Mouse (Mus musculus): ENCODE measurements at regions not wholly inside any gene's neighbourhood (a gene's known extent, or its start where the extent isn't known, plus 50 kb on each side); places are given as distances from the start of the nearest gene placed in this dataset.

- Histone ChIP-seq H3K4me1 (ENCODE audit: control insufficient read depth, insufficient read depth, low read length) (no peaks in the 10 kb centered on the region), H3K4me3 (ENCODE audit: insufficient read depth, low read depth, low read length) (no peak overlapping the region), H3K27ac (ENCODE audit: insufficient read depth, low read depth, low read length) (no peak overlapping the region)
- TF ChIP-seq POLR2A (IDR thresholded peaks at IDR 0.05; ENCODE audit: insufficient read depth, low read depth, low read length) (no peak), CTCF (IDR thresholded peaks at IDR 0.05; ENCODE audit: insufficient read depth, low read depth, low read length) (no peak)
- WGBS = 19% methylated on average over 14 of the region's 14 CpGs
Observed at GRCm38 (mm10) chr6:94401061-94401591, 99.0 kb upstream of the Slc25a26 start.

- TF ChIP-seq CTCF (IDR thresholded peaks at IDR 0.05; ENCODE audit: insufficient read depth, low read depth, low read length) = peak; percentile 69
- TF ChIP-seq POLR2A (IDR thresholded peaks at IDR 0.05; ENCODE audit: insufficient read depth, low read depth, low read length) = no peak
- Histone ChIP-seq H3K4me3 (ENCODE audit: insufficient read depth, low read depth, low read length) (peak overlapping the region; percentile 32), H3K4me1 (ENCODE audit: control insufficient read depth, insufficient read depth, low read length) (no peaks in the 10 kb centered on the region), H3K27ac (ENCODE audit: insufficient read depth, low read depth, low read length) (no peak overlapping the region)
- WGBS = 9% methylated on average over 13 of the region's 13 CpGs
Observed at GRCm38 (mm10) chr6:94400471-94401051, 99.6 kb upstream of the Slc25a26 start.

GRCm38 (mm10) chr6:94391134-94391533 is 107.4 kb upstream of the Magi1 start:
- Histone ChIP-seq H3K27ac (ENCODE audit: insufficient read depth, low read depth, low read length) (no peak overlapping the region), H3K4me3 (ENCODE audit: insufficient read depth, low read depth, low read length) (no peak overlapping the region), H3K4me1 (ENCODE audit: control insufficient read depth, insufficient read depth, low read length) (no peaks in the 10 kb centered on the region)
- TF ChIP-seq POLR2A (IDR thresholded peaks at IDR 0.05; ENCODE audit: insufficient read depth, low read depth, low read length) (no peak), CTCF (IDR thresholded peaks at IDR 0.05; ENCODE audit: insufficient read depth, low read depth, low read length) (no peak)
- whole genome bisulfite sequencing = 69% methylated on average over 5 of the region's 5 CpGs

- H3K4me1 ChIP-seq (ENCODE audit: control insufficient read depth, insufficient read depth, low read length) = no peaks in the 10 kb centered on the region
- H3K27ac ChIP-seq (ENCODE audit: insufficient read depth, low read depth, low read length) = no peak overlapping the region
- TF ChIP-seq CTCF (IDR thresholded peaks at IDR 0.05; ENCODE audit: insufficient read depth, low read depth, low read length) (no peak), POLR2A (IDR thresholded peaks at IDR 0.05; ENCODE audit: insufficient read depth, low read depth, low read length) (no peak)
- H3K4me3 ChIP-seq (ENCODE audit: insufficient read depth, low read depth, low read length) = no peak overlapping the region
- WGBS = 87% methylated on average over 2 of the region's 2 CpGs
Observed at GRCm38 (mm10) chr6:94390403-94390802, 106.7 kb upstream of the Magi1 start.

GRCm38 (mm10) chr6:94389716-94390115 is 106.0 kb upstream of the Magi1 start:
- H3K4me3 ChIP-seq (ENCODE audit: insufficient read depth, low read depth, low read length) = no peak overlapping the region
- no peak for TF ChIP-seq POLR2A (IDR thresholded peaks at IDR 0.05; ENCODE audit: insufficient read depth, low read depth, low read length)
- TF ChIP-seq CTCF (IDR thresholded peaks at IDR 0.05; ENCODE audit: insufficient read depth, low read depth, low read length) = no peak
- no peaks in the 10 kb centered on the region for H3K4me1 ChIP-seq (ENCODE audit: control insufficient read depth, insufficient read depth, low read length)
- WGBS = 27% methylated on average over 9 of the region's 9 CpGs
- H3K27ac ChIP-seq (ENCODE audit: insufficient read depth, low read depth, low read length) = no peak overlapping the region

- TF ChIP-seq CTCF (IDR thresholded peaks at IDR 0.05; ENCODE audit: insufficient read depth, low read depth, low read length) (no peak), POLR2A (IDR thresholded peaks at IDR 0.05; ENCODE audit: insufficient read depth, low read depth, low read length) (no peak)
- Histone ChIP-seq H3K4me3 (ENCODE audit: insufficient read depth, low read depth, low read length) (no peak overlapping the region), H3K27ac (ENCODE audit: insufficient read depth, low read depth, low read length) (no peak overlapping the region), H3K4me1 (ENCODE audit: control insufficient read depth, insufficient read depth, low read length) (no peaks in the 10 kb centered on the region)
- WGBS = 73% methylated on average over 2 of the region's 2 CpGs
Observed at GRCm38 (mm10) chr6:94387648-94388047, 103.9 kb upstream of the Magi1 start.

GRCm38 (mm10) chr6:94385531-94385930 is 101.8 kb upstream of the Magi1 start:
- H3K27ac ChIP-seq (ENCODE audit: insufficient read depth, low read depth, low read length) = no peak overlapping the region
- TF ChIP-seq POLR2A (IDR thresholded peaks at IDR 0.05; ENCODE audit: insufficient read depth, low read depth, low read length) = no peak
- TF ChIP-seq CTCF (IDR thresholded peaks at IDR 0.05; ENCODE audit: insufficient read depth, low read depth, low read length) = no peak
- H3K4me1 ChIP-seq (ENCODE audit: control insufficient read depth, insufficient read depth, low read length) = no peaks in the 10 kb centered on the region
- 90% methylated on average over 2 of the region's 2 CpGs for WGBS
- no peak overlapping the region for H3K4me3 ChIP-seq (ENCODE audit: insufficient read depth, low read depth, low read length)

GRCm38 (mm10) chr6:94369991-94370390 is 86.3 kb upstream of the Magi1 start:
- TF ChIP-seq CTCF (IDR thresholded peaks at IDR 0.05; ENCODE audit: insufficient read depth, low read depth, low read length) (no peak), POLR2A (IDR thresholded peaks at IDR 0.05; ENCODE audit: insufficient read depth, low read depth, low read length) (no peak)
- H3K27ac ChIP-seq (ENCODE audit: insufficient read depth, low read depth, low read length) = no peak overlapping the region
- no peak overlapping the region for H3K4me3 ChIP-seq (ENCODE audit: insufficient read depth, low read depth, low read length)
- WGBS = 89% methylated on average over 2 of the region's 2 CpGs
- no peaks in the 10 kb centered on the region for H3K4me1 ChIP-seq (ENCODE audit: control insufficient read depth, insufficient read depth, low read length)

- Histone ChIP-seq H3K4me1 (ENCODE audit: control insufficient read depth, insufficient read depth, low read length) (no peaks in the 10 kb centered on the region), H3K4me3 (ENCODE audit: insufficient read depth, low read depth, low read length) (no peak overlapping the region), H3K27ac (ENCODE audit: insufficient read depth, low read depth, low read length) (no peak overlapping the region)
- 80% methylated on average over 6 of the region's 6 CpGs for WGBS
- TF ChIP-seq POLR2A (IDR thresholded peaks at IDR 0.05; ENCODE audit: insufficient read depth, low read depth, low read length) (no peak), CTCF (IDR thresholded peaks at IDR 0.05; ENCODE audit: insufficient read depth, low read depth, low read length) (no peak)
Observed at GRCm38 (mm10) chr6:94363951-94364350, 80.2 kb upstream of the Magi1 start.

All from olfactory bulb, adult 2 months (tissue).